Mouse (Mus musculus) G1E (cell line): ENCODE results near the gene Cog6. TPM values are rescaled to one million over a fixed set of nuclear protein-coding genes. Genes with fewer than 3 reads are reported as not detected.

ENCODE experiments used
- ATAC-seq: 2 replicates; pipeline ENCODE4 v1.8.0; 2016; ENCODE audit warnings: mild to moderate bottlenecking; ENCODE audit not compliant: insufficient number of reproducible peaks, poor library complexity, low FRiP score, severe bottlenecking; ENCODE audit errors: extremely low read depth
- DNase-seq: peaks from one replicate; pipeline ENCODE4 v3.0.0; 2012; ENCODE audit warnings: low spot score
- H3K27me3 ChIP-seq: 2 replicates; pipeline ENCODE4 v1.6.1; 2012; ENCODE audit warnings: mild to moderate bottlenecking, low read length, inconsistent platforms; ENCODE audit not compliant: insufficient read depth
- H3K36me3 ChIP-seq: replicated peaks from 2 replicates; pipeline ENCODE3; 2012; ENCODE audit warnings: mild to moderate bottlenecking, inconsistent platforms
- H3K4me1 ChIP-seq: 2 replicates; pipeline ENCODE4 v1.6.1; 2012; ENCODE audit warnings: low read depth, low read length, inconsistent platforms, mixed read lengths; ENCODE audit not compliant: insufficient read depth
- H3K4me3 ChIP-seq: 2 replicates; pipeline ENCODE4 v1.5.1; 2012; ENCODE audit warnings: low read depth, mild to moderate bottlenecking, inconsistent platforms, low read length, moderate library complexity, mixed read lengths
- H3K9me3 ChIP-seq: replicated peaks from 2 replicates; pipeline ENCODE4 v1.6.1; 2012; ENCODE audit warnings: inconsistent platforms
- CTCF ChIP-seq: IDR thresholded peaks from 2 replicates; pipeline ENCODE4 v1.5.1; 2012; ENCODE audit warnings: low read depth, low read length, inconsistent platforms, mixed read lengths
- GATA1 ChIP-seq: IDR thresholded peaks from 2 replicates; pipeline ENCODE4 v1.6.1; 2012; ENCODE audit warnings: borderline replicate concordance, low read length, inconsistent platforms, mixed read lengths
- GATA2 ChIP-seq: IDR thresholded peaks from 2 replicates; pipeline ENCODE4 v1.6.1; 2012; ENCODE audit warnings: low read depth, low read length, inconsistent platforms, borderline replicate concordance
- POLR2AphosphoS5 ChIP-seq: IDR thresholded peaks from 2 replicates; pipeline ENCODE4 v1.6.1; 2012; ENCODE audit warnings: low read depth, low read length, inconsistent platforms; ENCODE audit not compliant: insufficient replicate concordance
- TAL1 ChIP-seq: conservative IDR thresholded peaks from 2 replicates; pipeline ENCODE4 v1.6.1; 2012; ENCODE audit warnings: low read depth, low read length, inconsistent platforms, mixed read lengths
- polyA plus RNA-seq: library from polyadenylated mRNA; stranded (reverse); fragments of >175 nt; gene quantifications from 2 replicates; pipeline ENCODE4 v1.2.3, GENCODE M21; 2012
- total RNA-seq, 2 experiments: library from RNA; stranded (forward) in 1 of 2; stranded (reverse) in 1 of 2; fragments of 200-1000 nt in 1 of 2; fragments of >200 nt in 1 of 2; fragmentation: Nextera tagmentation in 1 of 2; gene quantifications; 2 replicates each; pipeline ENCODE4 v1.2.3; 2014 to 2017

Cog6 gene
- total RNA-seq (2014; fragmentation: Nextera tagmentation): 36.1 and 47.5 TPM in 2 replicates
- total RNA-seq (2017): 40.2 and 40.6 TPM in 2 replicates
- polyA plus RNA-seq: 35.9 and 39.3 TPM in 2 replicates

DNA sequence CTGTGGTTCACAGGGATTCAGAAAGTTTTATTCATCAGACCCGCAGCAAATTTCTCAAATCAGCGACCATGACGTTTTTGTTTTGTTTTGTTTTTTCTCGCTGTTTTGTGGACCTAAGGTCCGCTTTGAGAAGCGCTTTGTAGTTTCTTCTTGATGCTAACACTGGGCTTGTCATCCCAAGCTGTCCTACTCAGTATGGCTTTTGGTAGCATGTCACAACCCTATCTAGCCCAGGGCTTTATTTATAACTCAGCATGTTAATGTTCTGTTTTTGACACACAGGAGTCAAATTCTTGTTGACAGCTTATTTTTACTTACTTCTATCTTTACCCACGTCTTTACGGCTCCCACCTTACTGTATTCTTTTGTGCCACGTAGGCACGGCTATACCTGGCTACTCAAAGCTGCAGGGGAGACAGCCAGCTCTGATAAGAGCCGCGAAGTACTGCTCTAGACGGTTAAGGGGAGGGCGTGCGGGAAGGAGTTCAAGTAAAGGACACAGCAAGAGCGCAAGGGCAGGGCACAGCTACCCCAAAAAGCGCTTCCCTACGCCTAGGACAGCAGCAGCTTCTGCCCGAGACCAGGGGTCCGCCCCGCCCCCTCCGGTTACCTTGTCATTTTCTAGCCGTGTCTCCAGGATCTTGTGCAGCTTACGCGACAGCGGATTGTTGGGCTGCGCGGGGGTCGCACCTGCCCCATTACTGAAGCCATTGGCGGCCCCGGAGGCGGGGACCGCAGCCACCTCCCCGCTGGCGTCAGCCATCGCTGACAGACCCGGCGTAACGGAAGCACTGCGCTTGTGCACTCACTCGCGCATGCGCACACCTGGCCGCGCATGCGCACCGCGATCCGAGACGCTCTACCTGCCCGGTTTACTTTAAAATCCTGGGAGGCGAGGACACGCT, at the start of gene Cog6:
Gene Cog6, minus strand, starts transcription at position 802 of the 905 bp plus-strand sequence.
- TF ChIP-seq TAL1 (no peak), POLR2AphosphoS5 (no peak), GATA2 (no peak), CTCF (no peak), GATA1 (no peak)
- no peaks in the 10 kb centered on the region for H3K9me3 ChIP-seq
- H3K27me3 ChIP-seq: no peaks in the 10 kb centered on the region
- H3K4me3 ChIP-seq: peak within 1 kb of the TSS; percentile 86
- DNase-seq (peak; percentile 91), ATAC-seq (peak; percentile 86)
- peaks cover 8% of the 10 kb centered on the region for H3K4me1 ChIP-seq
- H3K36me3 ChIP-seq: peaks cover 27% of the 10 kb centered on the region

DNA sequence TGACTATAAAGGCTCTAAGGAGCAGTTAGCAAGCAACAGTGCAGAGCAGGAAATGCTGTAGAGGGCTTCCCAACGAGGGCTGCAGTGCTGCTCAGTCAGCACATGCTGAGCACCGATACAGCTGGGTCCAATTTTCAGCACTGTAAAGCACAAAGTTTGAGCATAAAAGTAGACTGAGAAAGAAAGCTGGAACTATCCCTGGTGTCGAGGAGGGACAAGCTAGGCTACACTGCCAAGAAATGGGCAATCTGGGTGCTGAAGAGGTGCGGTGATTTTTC, 49.0 kb upstream of the Cog6 start:
- no peak for DNase-seq
- Histone ChIP-seq H3K27me3 (no peaks in the 10 kb centered on the region), H3K36me3 (no peaks in the 10 kb centered on the region), H3K4me1 (no peaks in the 10 kb centered on the region), H3K9me3 (no peaks in the 10 kb centered on the region), H3K4me3 (no peak overlapping the region)
- no peak for ATAC-seq
- TF ChIP-seq POLR2AphosphoS5 (no peak), TAL1 (no peak), GATA1 (no peak), CTCF (no peak), GATA2 (no peak)

DNA sequence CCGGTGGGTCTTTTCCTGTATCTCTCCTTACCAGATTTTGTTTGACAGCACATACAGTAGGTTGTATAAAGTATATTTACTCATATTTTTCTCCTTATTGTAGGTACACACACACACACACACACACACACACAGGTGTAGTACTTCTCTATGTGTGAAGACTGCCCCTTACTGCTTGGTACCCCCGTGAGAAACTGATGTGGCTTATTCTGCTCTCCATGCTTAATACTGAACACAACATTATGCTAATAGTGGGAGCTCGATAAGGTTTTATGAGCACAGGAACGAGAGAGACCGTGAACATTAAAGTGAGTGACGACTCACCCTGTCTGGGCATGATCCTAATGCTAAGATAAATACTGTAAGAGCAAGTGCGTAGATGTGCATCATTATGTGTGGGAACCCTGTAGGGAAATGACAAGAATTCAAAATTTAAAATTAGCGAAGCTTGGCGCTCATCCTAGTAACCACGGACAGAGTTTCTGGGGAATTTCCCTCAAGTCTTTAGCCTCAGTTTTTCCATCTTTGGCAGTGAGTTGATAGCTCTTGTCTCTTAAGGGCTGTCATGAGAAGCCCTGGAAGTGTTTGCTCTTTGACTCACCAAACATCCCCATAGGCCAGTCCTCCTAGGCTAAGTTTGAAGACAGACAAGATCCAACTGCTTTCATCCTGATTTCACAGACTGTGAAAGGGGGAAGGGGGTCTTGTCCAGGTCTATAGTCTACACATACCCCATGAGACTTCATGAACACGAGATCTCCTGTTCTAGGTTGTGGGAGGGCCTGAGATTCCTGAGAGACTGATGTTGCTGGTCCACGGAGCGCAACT, 48.4 kb upstream of the Cog6 start:
- H3K4me1 ChIP-seq: no peaks in the 10 kb centered on the region
- no peaks in the 10 kb centered on the region for H3K9me3 ChIP-seq
- no peaks in the 10 kb centered on the region for H3K27me3 ChIP-seq
- H3K4me3 ChIP-seq: no peak overlapping the region
- no peak for TF ChIP-seq GATA2
- no peak for TF ChIP-seq GATA1
- TF ChIP-seq TAL1: no peak
- no peak for TF ChIP-seq CTCF
- TF ChIP-seq POLR2AphosphoS5: no peak
- no peak for ATAC-seq
- no peaks in the 10 kb centered on the region for H3K36me3 ChIP-seq
- DNase-seq: no peak

DNA sequence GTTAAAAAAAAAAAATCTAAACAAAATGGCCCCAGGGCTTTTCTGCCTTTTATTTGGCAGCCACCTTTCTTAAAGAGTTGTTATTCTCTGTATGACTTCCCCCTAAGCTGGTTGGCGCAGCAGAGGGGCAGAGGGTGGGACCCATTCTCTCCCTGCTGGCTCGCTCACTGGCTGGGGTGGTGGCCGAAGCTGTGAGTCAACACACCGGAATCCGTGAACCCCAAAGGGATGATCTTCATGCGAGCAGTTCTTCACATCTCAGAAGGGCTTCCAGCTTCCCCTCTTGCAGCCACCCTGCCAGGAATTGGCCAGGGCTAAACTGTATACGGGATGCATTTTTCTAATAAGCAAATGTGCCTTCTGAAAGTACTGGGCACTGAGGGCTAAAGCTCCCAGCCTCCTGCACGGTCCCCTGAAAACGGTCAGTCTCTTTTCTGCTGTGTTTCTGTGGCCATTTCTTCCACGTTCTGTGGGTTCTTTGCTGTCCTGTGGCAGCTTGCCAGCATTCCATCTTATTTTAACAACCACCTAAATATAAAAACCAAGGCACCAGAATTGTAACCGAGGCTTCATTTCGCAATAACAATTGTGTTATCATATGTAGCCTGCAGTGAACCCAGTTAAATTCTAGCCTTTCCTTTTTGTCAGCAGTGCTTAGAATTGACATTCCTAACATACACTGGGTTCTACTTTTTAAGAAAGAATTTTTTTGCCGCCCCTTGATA, 46.5 kb upstream of the Cog6 start:
- no peak for ATAC-seq
- no peak for TF ChIP-seq POLR2AphosphoS5
- no peak for TF ChIP-seq GATA2
- TF ChIP-seq GATA1: no peak
- no peak for TF ChIP-seq CTCF
- no peak for TF ChIP-seq TAL1
- H3K9me3 ChIP-seq: no peaks in the 10 kb centered on the region
- H3K27me3 ChIP-seq: no peaks in the 10 kb centered on the region
- H3K36me3 ChIP-seq: no peaks in the 10 kb centered on the region
- no peak overlapping the region for H3K4me3 ChIP-seq
- no peak for DNase-seq
- no peaks in the 10 kb centered on the region for H3K4me1 ChIP-seq

DNA sequence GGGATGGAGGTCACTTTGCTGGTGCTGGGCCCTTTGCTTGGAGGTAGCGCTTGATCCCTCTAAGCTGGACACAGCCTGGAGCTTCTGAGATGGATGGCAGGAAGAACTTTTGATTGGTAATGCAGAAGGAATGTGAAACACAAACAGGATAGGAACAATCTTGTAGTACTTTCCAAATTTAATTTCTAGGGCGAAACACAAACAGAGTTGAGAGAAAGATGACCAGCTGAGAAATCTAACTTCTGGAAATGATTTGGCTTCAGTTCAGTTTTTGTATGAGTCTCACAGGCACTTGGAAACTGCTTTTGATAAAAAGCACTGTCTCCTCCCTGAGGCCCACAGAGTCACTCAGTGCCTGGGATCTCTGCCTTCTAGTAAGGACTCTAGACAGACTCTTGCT, 42.9 kb upstream of the Cog6 start:
- H3K4me3 ChIP-seq: no peak overlapping the region
- DNase-seq (no peak), ATAC-seq (no peak)
- H3K4me1 ChIP-seq: no peaks in the 10 kb centered on the region
- no peaks in the 10 kb centered on the region for H3K27me3 ChIP-seq
- H3K9me3 ChIP-seq: no peaks in the 10 kb centered on the region
- H3K36me3 ChIP-seq: no peaks in the 10 kb centered on the region
- TF ChIP-seq GATA2: no peak
- no peak for TF ChIP-seq POLR2AphosphoS5
- TF ChIP-seq GATA1: no peak
- TF ChIP-seq CTCF: no peak
- no peak for TF ChIP-seq TAL1

DNA sequence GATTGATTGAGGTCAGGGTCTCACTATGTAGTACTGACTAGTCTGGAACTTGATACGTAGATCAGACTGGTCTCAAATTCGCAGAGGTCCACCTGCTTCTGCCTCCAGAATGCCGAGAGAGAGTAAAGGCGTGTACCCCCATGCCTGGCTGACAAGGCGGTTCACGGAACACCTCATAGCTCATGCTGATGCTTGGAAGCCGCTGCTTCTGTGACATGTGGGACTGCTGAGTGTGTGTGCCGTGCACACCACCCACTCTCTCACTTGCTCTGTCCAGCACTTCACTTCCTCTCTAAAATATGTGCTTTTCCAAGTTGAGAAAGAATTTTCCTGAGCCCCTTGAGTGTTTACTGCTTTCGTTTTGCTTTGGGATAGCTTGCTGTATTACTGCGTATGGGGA, 39.4 kb upstream of the Cog6 start:
- no peaks in the 10 kb centered on the region for H3K27me3 ChIP-seq
- TF ChIP-seq POLR2AphosphoS5 (no peak), TAL1 (no peak), GATA1 (no peak), GATA2 (no peak), CTCF (no peak)
- DNase-seq (no peak), ATAC-seq (no peak)
- H3K9me3 ChIP-seq: no peaks in the 10 kb centered on the region
- no peak overlapping the region for H3K4me3 ChIP-seq
- no peaks in the 10 kb centered on the region for H3K36me3 ChIP-seq
- H3K4me1 ChIP-seq: no peaks in the 10 kb centered on the region
